Mouse (Mus musculus): ENCODE results near the gene Gmds. TPM values are rescaled to one million over a fixed set of nuclear protein-coding genes. Genes with fewer than 3 reads are reported as not detected.

Gmds gene
- total RNA-seq, 2 experiments from 2014 or later: 5.2 to 6.6 TPM

GRCm38 (mm10) chr13:32026226-32026975 is 312.1 kb downstream of the Gmds start:
- DNase-seq: no peak

DNA sequence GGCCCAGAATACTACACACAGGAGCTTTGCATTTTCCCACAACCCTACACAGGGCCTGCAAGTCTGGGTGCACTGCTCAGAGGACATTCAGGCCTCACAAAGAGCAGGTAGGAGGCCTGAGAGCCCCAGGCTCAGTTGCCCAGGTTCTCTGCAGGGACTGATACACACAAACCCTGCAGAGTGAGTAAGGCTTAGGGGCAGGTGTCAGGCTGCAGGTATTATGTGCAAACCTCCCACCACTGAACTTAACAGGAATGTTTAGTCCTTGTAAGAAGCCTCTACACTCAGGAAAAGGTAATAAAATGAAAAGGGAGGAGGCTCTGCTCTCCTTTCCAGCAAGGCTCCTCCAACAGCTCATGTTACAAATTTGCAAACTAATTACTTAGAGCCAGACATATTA is 313.7 kb downstream of the Gmds start:
- no peak for DNase-seq

DNA sequence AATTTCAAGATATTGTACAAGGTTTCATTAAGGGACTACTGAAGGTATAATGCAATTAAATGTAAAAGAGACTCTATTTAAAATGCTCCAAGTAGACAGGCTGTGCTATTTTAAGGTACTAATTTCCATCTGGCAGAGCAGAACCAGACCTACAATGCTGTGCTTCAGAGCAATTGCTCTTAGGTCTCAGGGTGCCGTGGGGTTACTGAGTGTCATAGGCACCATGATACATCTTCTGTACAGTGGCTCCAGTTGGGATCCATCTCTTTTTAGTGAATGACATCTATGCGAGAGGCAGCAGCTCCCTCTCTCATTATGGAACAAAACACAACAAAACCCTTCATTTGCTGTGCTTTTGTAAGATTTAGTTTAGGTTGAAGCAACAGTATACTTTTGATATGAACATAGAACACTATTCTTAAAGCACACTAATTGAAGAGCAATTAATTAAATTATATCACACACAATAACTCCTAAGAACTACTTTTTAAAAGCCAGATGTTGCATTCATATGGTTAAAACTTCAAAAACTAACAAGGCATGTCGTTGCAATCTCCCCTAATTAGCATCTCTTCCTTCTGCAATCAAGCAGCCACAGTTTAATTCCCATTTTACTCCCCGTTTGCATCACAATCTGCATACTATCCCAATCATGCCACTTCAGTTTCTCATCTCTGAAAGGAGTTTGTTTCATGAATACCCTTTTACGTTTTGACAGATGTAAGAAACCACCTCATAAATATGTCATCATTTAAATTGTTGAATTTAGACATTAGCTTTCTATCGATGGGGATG is 317.9 kb downstream of the Gmds start:
- DNase-seq: no peak

- no peak for DNase-seq
Measured at GRCm38 (mm10) chr13:32019256-32019620, 319.3 kb downstream of the Gmds start.

DNA sequence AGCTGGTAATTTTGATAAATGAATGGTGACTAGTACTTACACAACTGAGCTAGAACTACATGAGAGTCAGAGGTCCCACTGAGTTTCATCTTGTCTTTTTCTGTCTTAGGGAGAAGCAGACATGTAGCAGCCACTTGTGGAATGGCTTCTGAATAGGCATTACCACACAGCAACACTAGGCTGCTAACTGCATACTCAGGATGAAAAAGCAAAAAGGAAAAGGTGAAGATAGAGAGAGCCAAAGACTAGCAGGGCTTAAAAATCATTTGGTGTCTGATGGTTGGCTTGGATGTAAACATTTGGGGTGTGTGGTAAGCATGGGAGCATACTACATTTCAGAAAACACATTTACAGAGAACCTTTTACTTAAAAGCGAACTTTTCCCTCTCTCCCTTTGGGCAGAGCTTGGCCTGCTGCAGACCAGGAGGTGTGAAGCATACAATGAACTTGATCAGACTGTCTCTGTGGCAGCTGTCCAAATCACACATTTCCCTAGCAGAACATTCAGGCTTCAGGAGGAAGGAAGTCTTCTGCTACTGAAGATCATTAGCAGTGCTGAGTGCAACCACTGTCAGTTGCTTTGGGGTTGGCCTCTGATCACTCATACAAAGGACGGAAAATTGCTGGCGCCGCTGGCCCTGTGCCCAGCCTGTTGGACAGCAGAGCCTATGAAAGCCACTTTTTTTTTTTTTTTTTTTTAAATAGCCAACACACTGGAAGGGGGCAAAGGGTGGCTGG is 319.9 kb downstream of the Gmds start:
- peak; percentile 55 for DNase-seq

GRCm38 (mm10) chr13:32008802-32009201 is 329.7 kb downstream of the Gmds start:
- no peak for DNase-seq

- DNase-seq: no peak
Measured at GRCm38 (mm10) chr13:32008116-32008641, 330.4 kb downstream of the Gmds start.

DNA sequence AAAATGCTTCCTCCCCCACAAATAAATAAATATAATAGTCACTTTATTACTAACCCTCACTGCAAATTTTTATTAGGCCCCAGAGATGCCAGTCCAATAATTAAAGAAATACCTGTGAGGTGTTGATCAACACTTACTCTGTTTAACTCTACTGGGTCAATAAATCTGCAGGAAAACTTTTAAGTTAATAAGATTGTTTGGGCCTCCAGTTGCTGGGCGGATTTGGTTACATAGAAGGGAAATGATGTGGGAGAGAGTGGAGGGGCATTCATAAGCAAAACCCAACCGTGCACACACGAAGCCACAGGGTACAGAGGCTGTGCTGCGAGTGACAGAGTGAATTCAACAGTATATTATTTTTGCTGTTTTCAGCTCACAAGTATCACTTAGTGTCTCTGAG is 345.1 kb downstream of the Gmds start:
- no peak for DNase-seq

DNA sequence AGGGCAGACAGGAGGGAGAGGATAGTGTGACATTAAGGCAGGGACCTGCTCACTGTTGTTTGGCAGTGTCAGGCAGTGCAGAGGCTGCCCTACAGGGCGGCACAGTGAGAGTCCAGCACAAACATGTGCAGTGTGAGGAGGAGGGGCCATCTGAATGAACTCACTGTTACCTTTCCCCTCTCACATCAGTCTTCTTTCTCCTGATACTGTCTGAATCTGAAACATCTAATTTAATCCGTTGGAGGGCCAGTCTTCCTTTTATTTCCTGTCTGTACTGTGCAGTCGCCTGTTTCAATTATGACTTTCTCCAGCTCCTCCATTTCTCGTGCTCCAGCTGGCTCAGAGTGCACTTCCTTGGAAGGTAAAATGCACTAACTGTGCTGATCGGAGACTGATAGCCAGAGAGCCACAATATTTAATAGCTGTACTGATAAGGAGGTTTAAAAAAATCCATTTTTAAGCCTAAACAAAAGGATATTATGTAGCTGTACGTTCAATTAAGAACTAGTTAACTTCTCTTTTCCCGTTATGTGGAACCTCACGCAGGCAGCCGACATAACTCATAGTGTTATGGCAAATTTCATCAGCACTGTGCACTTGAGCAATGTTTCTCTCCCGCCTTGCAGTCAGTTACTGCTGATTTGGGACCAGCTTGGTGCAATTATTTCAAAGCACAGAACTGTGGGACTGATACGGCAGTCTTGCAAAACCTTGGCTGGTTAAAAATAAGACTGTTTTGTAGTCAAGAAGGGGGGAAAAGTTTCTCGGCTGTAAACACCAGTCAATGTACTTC is 345.9 kb downstream of the Gmds start:
- no peak for DNase-seq

- DNase-seq: no peak
Measured at GRCm38 (mm10) chr13:31981198-31981597, 357.3 kb downstream of the Gmds start.

GRCm38 (mm10) chr13:31978126-31978525 is 360.4 kb downstream of the Gmds start:
- DNase-seq: no peak

GRCm38 (mm10) chr13:31974751-31975479 is 363.6 kb downstream of the Gmds start:
- DNase-seq: no peak

DNA sequence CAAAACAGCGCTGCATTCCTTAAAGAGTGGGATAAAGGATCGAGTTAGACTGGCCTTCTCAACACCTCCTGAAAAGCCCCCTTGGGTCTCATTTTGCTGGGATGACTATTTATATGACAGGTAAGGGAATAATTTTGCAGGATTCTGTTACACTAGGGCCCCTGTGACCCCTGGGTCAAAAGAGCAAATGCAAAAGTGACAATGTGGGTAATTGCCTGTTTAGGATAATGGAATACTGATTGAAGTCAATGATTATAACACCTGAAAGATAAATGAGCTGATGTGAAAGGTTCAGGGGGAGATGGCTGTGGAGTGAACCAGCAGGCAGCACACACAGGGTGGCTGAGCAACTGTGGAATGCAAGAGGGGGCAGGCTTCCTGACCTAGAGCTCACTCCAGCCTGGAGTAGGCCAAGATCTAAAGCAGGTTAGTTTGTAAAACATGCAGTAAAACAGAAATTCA is 367.5 kb downstream of the Gmds start:
- DNase-seq: no peak

GRCm38 (mm10) chr13:31968272-31968671 is 370.3 kb downstream of the Gmds start:
- DNase-seq: no peak

DNA sequence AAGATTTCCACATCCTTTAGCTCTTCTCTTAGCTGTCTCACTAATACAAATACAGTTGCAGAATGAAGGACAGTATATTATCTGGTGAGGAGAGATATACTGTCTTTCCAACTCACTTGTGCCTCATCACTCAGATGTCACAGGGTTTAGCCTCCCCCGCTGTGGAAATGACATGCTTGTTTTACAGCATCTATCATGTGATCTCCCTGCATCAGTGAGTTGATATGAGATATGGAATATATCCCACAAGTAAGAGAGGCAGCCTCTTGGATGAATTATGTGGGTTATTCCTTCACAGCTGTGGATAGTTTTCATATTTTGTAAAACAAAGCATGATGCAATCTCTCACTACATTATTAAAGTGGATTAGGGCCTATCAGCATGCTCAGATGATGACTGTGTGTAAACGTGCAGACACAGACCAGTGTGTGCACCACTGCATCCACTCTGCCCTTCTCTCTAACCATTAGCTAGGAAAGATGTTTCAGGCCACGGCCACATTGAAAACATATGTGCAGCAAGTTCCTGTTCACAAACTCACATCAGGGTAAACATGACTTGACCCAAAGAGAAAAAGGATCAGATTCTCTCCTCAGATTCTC is 371.5 kb downstream of the Gmds start:
- no peak for DNase-seq

- no peak for DNase-seq
Measured at GRCm38 (mm10) chr13:31960514-31960913, 378.0 kb downstream of the Gmds start.

DNA sequence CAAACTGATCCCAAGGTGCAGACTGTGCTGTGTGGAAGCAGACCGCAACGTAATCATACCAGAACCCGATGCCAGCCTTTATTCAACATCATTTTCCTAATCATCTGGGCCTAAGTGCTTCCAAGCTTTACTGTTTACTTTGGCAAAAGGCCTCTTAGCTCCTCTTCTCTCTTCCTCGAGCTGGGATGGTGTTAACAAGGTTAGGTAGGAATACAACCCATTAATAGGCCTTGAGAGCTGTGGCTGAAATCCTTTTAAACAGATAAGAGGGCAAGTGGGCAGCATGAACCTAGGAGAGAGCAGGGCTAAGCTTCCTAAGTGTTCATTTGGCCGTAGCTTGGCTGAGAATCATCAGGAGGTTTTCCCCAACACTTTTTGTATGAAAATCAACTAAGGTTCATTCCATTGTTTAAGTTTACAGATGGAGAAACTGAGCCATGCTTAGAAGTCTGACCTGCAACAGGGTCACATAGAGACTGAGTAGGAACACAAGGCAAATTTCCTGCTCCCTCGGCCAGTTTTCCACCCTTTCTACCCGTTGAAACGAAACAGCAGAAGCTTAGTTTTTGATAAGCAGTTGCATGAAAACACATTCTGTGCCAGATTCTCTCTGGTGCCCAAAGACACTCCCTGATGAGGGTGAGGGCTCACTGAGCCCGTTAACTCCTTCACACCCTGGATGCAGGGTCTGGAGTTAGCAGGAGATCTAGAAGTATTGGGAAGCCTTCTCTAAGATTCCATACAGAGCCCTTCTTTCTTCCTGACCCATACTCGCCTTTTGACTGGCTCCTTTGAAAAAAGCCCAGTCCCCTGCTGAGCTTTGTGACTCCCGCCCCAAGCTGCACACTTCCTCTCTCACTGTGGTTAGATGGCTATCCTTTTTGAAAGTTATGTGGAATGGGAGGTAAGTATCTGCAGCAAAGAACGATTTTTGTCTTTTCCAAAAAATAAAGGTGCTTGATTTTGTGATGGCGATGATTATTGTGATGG is 379.9 kb downstream of the Gmds start:
- no peak for DNase-seq

- peak; percentile 31 for DNase-seq
Measured at GRCm38 (mm10) chr13:31956584-31956983, 382.0 kb downstream of the Gmds start.

DNA sequence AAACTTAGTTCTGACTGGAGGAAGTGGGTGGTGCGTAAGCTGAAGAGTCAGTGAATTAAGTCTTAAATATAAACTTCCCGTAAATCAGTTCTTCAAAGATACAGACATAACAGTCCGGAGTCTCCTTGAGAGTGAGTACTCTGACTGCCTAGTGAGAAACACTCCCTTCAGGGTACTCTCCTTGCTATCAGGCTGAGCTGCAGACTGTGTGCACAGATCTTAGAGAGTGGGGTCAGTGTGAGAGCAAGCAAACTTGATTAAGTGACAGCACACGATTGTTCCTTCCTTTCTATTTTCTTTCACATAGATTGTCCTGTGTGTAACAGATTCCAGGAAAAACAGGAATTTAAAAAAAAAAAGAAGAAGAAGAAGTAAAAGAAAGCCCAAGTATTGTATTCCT is 382.4 kb downstream of the Gmds start:
- DNase-seq: no peak

Data from gastrocnemius, postnatal 10 days (tissue).